In genomic region chr14:34543596-34543995, GRCm38 (mm10) we compare ENCODE assay signal across 28 mouse cellular contexts. TPM values are rescaled to one million over a fixed set of nuclear protein-coding genes. Genes with fewer than 3 reads are reported as not detected.
A peak's percentile ranks its signal among the peaks of the same experiment; 100 is the strongest.
DNase-seq lines count a peak whose midpoint lies in the region; ATAC-seq and TF ChIP-seq lines count a peak whose summit lies in the region.
"Had no signal": no experiment of that assay in that cellular context is flagged by ENCODE, and none has a peak within 500 bp of the region (broad histone marks: within the 10 kb centered on the region; RNA-seq: fewer than 3 reads in every experiment).

No protein-coding gene starts in this region.

- POLR2A ChIA-PET in Patski (lab: Charles Lee) = no interaction called here

- no peak overlapping the region for H3K4me3 ChIP-seq in heart, adult 2 months
- no peak overlapping the region for H3K4me3 ChIP-seq in heart, embryonic 15.5 days
- H3K4me3 ChIP-seq in hindbrain, embryonic 16.5 days (ENCODE audit: low read length) = no peak overlapping the region
- H3K4me3 ChIP-seq: forebrain, embryonic 12.5 days; hindbrain, embryonic 10.5 days; lung, embryonic 15.5 days; neural tube, embryonic 12.5 days; stomach, embryonic 15.5 days had no signal

- no peak for TF ChIP-seq CTCF in heart, adult 2 months (IDR thresholded peaks at IDR 0.05)
- TF ChIP-seq CTCF in Patski (IDR thresholded peaks at IDR 0.05) = no peak

- no peaks in the 10 kb centered on the region for H3K79me2 ChIP-seq in heart, adult 2 months (replicated peaks; ENCODE audit: control insufficient read depth, insufficient read depth, low read length)

- 61% methylated on average over 6 of the region's 6 CpGs for WGBS in heart, adult 2 months
- WGBS in heart, embryonic 15.5 days = 46% methylated on average over 6 of the region's 6 CpGs
- 73% methylated on average over 6 of the region's 6 CpGs for WGBS in hindbrain, embryonic 16.5 days

- no peaks in the 10 kb centered on the region for H3K9me3 ChIP-seq in heart, embryonic 15.5 days (replicated peaks)
- H3K9me3 ChIP-seq in hindbrain, embryonic 16.5 days (ENCODE audit: control insufficient read depth, low read length) = no peaks in the 10 kb centered on the region
- H3K9me3 ChIP-seq: forebrain, embryonic 12.5 days; hindbrain, embryonic 10.5 days; lung, embryonic 15.5 days; neural tube, embryonic 12.5 days; stomach, embryonic 15.5 days had no signal

- no peak for TF ChIP-seq POLR2A in heart, adult 2 months (IDR thresholded peaks at IDR 0.05; ENCODE audit: insufficient read depth, low read depth, low read length)

- H3K27me3 ChIP-seq in heart, adult 2 months (ENCODE audit: control insufficient read depth, insufficient read depth, low read length) = no peaks in the 10 kb centered on the region
- H3K27me3 ChIP-seq in Patski = no peaks in the 10 kb centered on the region
- H3K27me3 ChIP-seq in heart, embryonic 15.5 days = no peaks in the 10 kb centered on the region
- H3K27me3 ChIP-seq in hindbrain, embryonic 16.5 days (replicated peaks; ENCODE audit: control insufficient read depth, insufficient read depth, low read length) = no peaks in the 10 kb centered on the region
- H3K27me3 ChIP-seq: neural tube, embryonic 12.5 days; stomach, embryonic 15.5 days had no signal

- peak; percentile 55 for ATAC-seq in Patski
- ATAC-seq in heart, embryonic 15.5 days (replicated peaks; ENCODE audit: insufficient number of reproducible peaks, insufficient read depth, low FRiP score, low read depth) = peak; percentile 48; the same call in 1 of the 2 replicates
- no peak for ATAC-seq in hindbrain, embryonic 16.5 days

- CTCF ChIA-PET in Patski (lab: Charles Lee) = interaction anchor here (1.3 to 1.5 kb wide), 3 partner anchors 24 to 54 kb away, joined by 3 to 5 read pairs (median 4); no protein-coding TSS in a partner anchor

- peak overlapping the region; percentile 41 for H3K9ac ChIP-seq in heart, adult 2 months (ENCODE audit: low read depth, low read length)
- H3K9ac ChIP-seq in heart, embryonic 15.5 days = peak overlapping the region; percentile 27; the same call in 1 of the 2 replicates
- no peak overlapping the region for H3K9ac ChIP-seq in hindbrain, embryonic 16.5 days (ENCODE audit: low read depth, low read length)
- H3K9ac ChIP-seq: forebrain, embryonic 12.5 days; liver, embryonic 14.5 days; lung, embryonic 15.5 days; neural tube, embryonic 12.5 days; stomach, embryonic 15.5 days had no signal

- peak overlapping the region; percentile 93 for H3K27ac ChIP-seq in heart, adult 2 months
- peak overlapping the region; percentile 91 for H3K27ac ChIP-seq in heart, embryonic 15.5 days
- no peak overlapping the region for H3K27ac ChIP-seq in hindbrain, embryonic 16.5 days (ENCODE audit: low read depth, low read length)
- H3K27ac ChIP-seq: forebrain, embryonic 12.5 days; hindbrain, embryonic 10.5 days; kidney, postnatal 0 days; liver, embryonic 14.5 days; lung, embryonic 15.5 days; macrophage; neural tube, embryonic 12.5 days; stomach, embryonic 15.5 days had no signal

- peak; percentile 37 to 56 for DNase-seq in heart, adult 2 months
- DNase-seq in heart, postnatal 36 days = no peak
- no peak for DNase-seq in Patski (ENCODE audit: low read depth, low spot score)
- peak; percentile 66 for DNase-seq in skeletal muscle tissue, adult 2 months (ENCODE audit: low read depth, low spot score)
- no peak for DNase-seq in adrenal gland, postnatal 36 days
- no peak for DNase-seq in layer of hippocampus, adult 11-12 months (ENCODE audit: low spot score)
- DNase-seq: adrenal gland, postnatal 10 days; B cell, adult 2 months; cerebellum, adult 9-11 months; gastrocnemius, postnatal 36 days; kidney, adult 11 months had no signal

- peaks cover 14% of the 10 kb centered on the region for H3K4me1 ChIP-seq in heart, adult 2 months (ENCODE audit: control insufficient read depth, insufficient read depth, low read length)
- H3K4me1 ChIP-seq in heart, embryonic 15.5 days (replicated peaks) = peaks cover 67% of the 10 kb centered on the region
- no peaks in the 10 kb centered on the region for H3K4me1 ChIP-seq in hindbrain, embryonic 16.5 days (ENCODE audit: control insufficient read depth, insufficient read depth, low read depth, low read length)

- intact Hi-C loops in heart, adult 2 months (cut with DNase I) = no loop called here
- intact Hi-C loops in heart, postnatal 36 days (cut with DNase I) = no loop called here

- TF ChIP-seq EP300 in heart, adult 2 months (IDR thresholded peaks at IDR 0.05; ENCODE audit: insufficient read depth, low read depth, low read length) = peak; percentile 14; the same call in 1 of the 2 replicates

- H3K36me3 ChIP-seq in heart, adult 2 months (ENCODE audit: control insufficient read depth, insufficient read depth, low read length) = peaks cover 30% of the 10 kb centered on the region
- H3K36me3 ChIP-seq in heart, embryonic 15.5 days = peaks cover 34% of the 10 kb centered on the region
- no peaks in the 10 kb centered on the region for H3K36me3 ChIP-seq in hindbrain, embryonic 16.5 days (ENCODE audit: control insufficient read depth, insufficient read depth, low read length)
- H3K36me3 ChIP-seq: forebrain, embryonic 12.5 days; hindbrain, embryonic 10.5 days; lung, embryonic 15.5 days; neural tube, embryonic 12.5 days; stomach, embryonic 15.5 days had no signal

- in situ Hi-C loops in Patski (cut with MboI; ENCODE audit: low pct_unique_long_range_greater_than_20kb) = no loop called here

- peak overlapping the region; percentile 15 for H3K4me2 ChIP-seq in heart, embryonic 15.5 days
- no peak overlapping the region for H3K4me2 ChIP-seq in hindbrain, embryonic 16.5 days (ENCODE audit: low read length)
- H3K4me2 ChIP-seq: forebrain, embryonic 12.5 days; lung, embryonic 15.5 days; midbrain, embryonic 11.5 days; neural tube, embryonic 12.5 days; stomach, embryonic 15.5 days had no signal

RNA-seq across cellular contexts. Expression of gene 9230112D13Rik, which starts 21.0 kb away (rescaled TPM):
- not detected for total RNA-seq in heart, adult 2 months (2021)
- polyA plus RNA-seq in heart, adult 2 months (2012; rRNA removed) = not detected in 2 replicates
- not detected for total RNA-seq in heart, postnatal 36 days (2021)
- not detected for polyA plus RNA-seq in Patski (2021)
- not detected in 2 replicates for polyA plus RNA-seq in heart, embryonic 15.5 days (2015; fragmentation: Nextera tagmentation; extraction: Ambion mirVana)
- not detected for total RNA-seq in adrenal gland, postnatal 36 days (2021)
- not detected in 2 replicates for polyA plus RNA-seq in hindbrain, embryonic 16.5 days (2015; fragmentation: Nextera tagmentation; extraction: Ambion mirVana)
- total RNA-seq: adrenal gland, postnatal 10 days; gastrocnemius, postnatal 36 days; layer of hippocampus, adult 18-20 months; left cerebral cortex, postnatal 25 days had no signal
- polyA plus RNA-seq: brain, embryonic 14.5 days; cortical plate, adult 2 months; embryonic facial prominence, embryonic 11.5 days; forebrain, embryonic 12.5 days; hindbrain, embryonic 10.5 days; kidney, postnatal 0 days; limb, embryonic 14.5 days; liver, embryonic 14.5 days; lung, embryonic 15.5 days; macrophage; midbrain, embryonic 11.5 days; neural tube, embryonic 12.5 days; stomach, embryonic 15.5 days had no signal

RNA-seq across cellular contexts. Expression of gene Bmpr1a, which starts 40.5 kb away (rescaled TPM):
- 10 to 100 TPM; 58.4 to 62.5 TPM for total RNA-seq in heart, adult 2 months (2021)
- 13.8 and 38.2 TPM in 2 replicates for polyA plus RNA-seq in heart, adult 2 months (2012; rRNA removed)
- 10 to 100 TPM; 60.5 to 71.4 TPM for total RNA-seq in heart, postnatal 36 days (2021)
- 53.2 TPM for polyA plus RNA-seq in Patski (2021)
- 35.5 and 36.2 TPM in 2 replicates for polyA plus RNA-seq in heart, embryonic 15.5 days (2015; fragmentation: Nextera tagmentation; extraction: Ambion mirVana)
- total RNA-seq in adrenal gland, postnatal 36 days (2021) = 10 to 100 TPM; 58.6 to 74.3 TPM
- polyA plus RNA-seq in hindbrain, embryonic 16.5 days (2015; fragmentation: Nextera tagmentation; extraction: Ambion mirVana) = 11.1 and 19.0 TPM in 2 replicates

RNA-seq across cellular contexts. Expression of gene Ldb3, which starts 44.9 kb away (rescaled TPM):
- 1,000 to 10,000 TPM in 1 of 2 experiments, 100 to 1,000 TPM in 1; 940 to 1,084 TPM for total RNA-seq in heart, adult 2 months (2021)
- 1,077 and 1,138 TPM in 2 replicates for polyA plus RNA-seq in heart, adult 2 months (2012; rRNA removed)
- 100 to 1,000 TPM; 988 to 990 TPM for total RNA-seq in heart, postnatal 36 days (2021)
- polyA plus RNA-seq in Patski (2021) = 0.46 TPM
- 300 and 308 TPM in 2 replicates for polyA plus RNA-seq in heart, embryonic 15.5 days (2015; fragmentation: Nextera tagmentation; extraction: Ambion mirVana)
- total RNA-seq in adrenal gland, postnatal 36 days (2021) = 1 to 10 TPM in 1 of 2 experiments, under 1 TPM in 1; 0.46 to 1.1 TPM
- 1.2 and 5.6 TPM in 2 replicates for polyA plus RNA-seq in hindbrain, embryonic 16.5 days (2015; fragmentation: Nextera tagmentation; extraction: Ambion mirVana)
- polyA plus RNA-seq: macrophage had no signal

RNA-seq across cellular contexts. Expression of gene Opn4, which starts 56.3 kb away (rescaled TPM):
- total RNA-seq in heart, adult 2 months (2021) = 1 to 10 TPM; 2.4 to 2.6 TPM
- 7.9 and 9.2 TPM in 2 replicates for polyA plus RNA-seq in heart, adult 2 months (2012; rRNA removed)
- total RNA-seq in heart, postnatal 36 days (2021) = 1 to 10 TPM; 2.2 to 3.1 TPM
- polyA plus RNA-seq in Patski (2021) = not detected
- 5.0 and 5.6 TPM in 2 replicates for polyA plus RNA-seq in heart, embryonic 15.5 days (2015; fragmentation: Nextera tagmentation; extraction: Ambion mirVana)
- not detected for total RNA-seq in adrenal gland, postnatal 36 days (2021)
- polyA plus RNA-seq in hindbrain, embryonic 16.5 days (2015; fragmentation: Nextera tagmentation; extraction: Ambion mirVana) = 0.27 TPM in 1 of 2 replicates, not detected in the other
- total RNA-seq: adrenal gland, postnatal 10 days; gastrocnemius, postnatal 36 days; layer of hippocampus, adult 18-20 months; left cerebral cortex, postnatal 25 days had no signal
- polyA plus RNA-seq: brain, embryonic 14.5 days; cortical plate, adult 2 months; embryonic facial prominence, embryonic 11.5 days; hindbrain, embryonic 10.5 days; liver, embryonic 14.5 days; macrophage; midbrain, embryonic 11.5 days; neural tube, embryonic 12.5 days; stomach, embryonic 15.5 days had no signal

Comparison
In these comparisons a context has a peak if more than half of its experiments do, and no peak if none do; other contexts are left out.
1. DNase-seq: peak in heart, adult 2 months (2 of 2) and skeletal muscle tissue, adult 2 months (single experiment); none in heart, postnatal 36 days (0 of 2), Patski (single experiment), adrenal gland, postnatal 36 days (0 of 2) and layer of hippocampus, adult 11-12 months (single experiment).
2. RNA of gene Ldb3, which starts 44.9 kb away (polyA plus RNA-seq): 1,077 to 1,138 TPM in heart, adult 2 months and 300 to 308 TPM in heart, embryonic 15.5 days; 1.2 to 5.6 TPM in hindbrain, embryonic 16.5 days and 0.46 TPM in Patski (single experiment); every median in the first group is over 10 times any median in the second.